Comparison of ENCODE assay signal across 14 mouse cellular contexts in the genomic region with DNA sequence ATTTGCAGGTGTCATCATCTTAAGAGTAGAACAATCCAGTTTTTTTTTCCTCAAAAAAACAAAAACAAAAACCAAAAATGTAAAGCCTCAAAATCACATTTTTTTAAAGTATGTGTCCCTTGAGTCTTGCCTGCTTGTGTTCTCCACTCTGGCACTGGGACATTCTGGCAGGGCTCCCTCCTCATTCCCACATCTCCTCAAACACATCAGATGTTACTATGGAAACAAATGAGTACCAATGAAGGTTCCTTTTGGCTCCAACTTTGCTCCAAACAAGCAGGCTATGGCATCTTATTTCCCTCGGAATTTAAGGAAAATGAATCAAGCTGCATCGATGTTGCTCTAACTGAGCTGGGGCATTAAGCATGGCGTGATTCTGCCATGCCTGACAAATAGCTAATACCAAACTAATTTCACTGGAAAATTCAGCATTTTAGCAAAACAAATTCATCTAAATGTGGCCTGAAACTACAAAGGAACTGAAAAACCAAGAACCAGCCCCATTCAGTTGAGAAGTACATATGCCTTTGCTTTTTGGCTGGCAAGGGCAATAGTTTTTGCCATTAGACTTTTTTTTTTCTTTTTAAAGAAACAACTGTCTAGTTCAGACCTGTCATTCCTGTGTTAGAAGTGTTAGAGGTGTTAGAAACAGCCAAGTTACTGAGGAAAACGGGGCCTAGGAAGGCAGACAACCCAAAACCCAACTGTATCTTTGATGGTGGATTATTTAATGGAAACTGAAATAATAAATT.
DNase-seq lines count a peak whose midpoint lies in the region; ATAC-seq lines count a peak whose summit lies in the region.
"Had no signal": no experiment of that assay in that cellular context is flagged by ENCODE, and none has a peak within 500 bp of the region (broad histone marks: within the 10 kb centered on the region; RNA-seq: fewer than 3 reads in every experiment).

No protein-coding gene starts in this region.

- H3K4me1 ChIP-seq in forebrain, embryonic 15.5 days = no peaks in the 10 kb centered on the region
- H3K4me1 ChIP-seq in forebrain, embryonic 11.5 days (replicated peaks; ENCODE audit: control insufficient read depth, insufficient read depth, low read length) = no peaks in the 10 kb centered on the region
- H3K4me1 ChIP-seq in limb, embryonic 10.5 days = no peaks in the 10 kb centered on the region
- no peaks in the 10 kb centered on the region for H3K4me1 ChIP-seq in liver, embryonic 12.5 days
- H3K4me1 ChIP-seq: lung, embryonic 15.5 days; megakaryocyte, embryonic 14.5 days had no signal

- H3K36me3 ChIP-seq in forebrain, embryonic 15.5 days = no peaks in the 10 kb centered on the region
- H3K36me3 ChIP-seq in forebrain, embryonic 11.5 days (ENCODE audit: control insufficient read depth, insufficient read depth, low read length) = no peaks in the 10 kb centered on the region
- H3K36me3 ChIP-seq in limb, embryonic 10.5 days = no peaks in the 10 kb centered on the region
- H3K36me3 ChIP-seq in liver, embryonic 12.5 days = no peaks in the 10 kb centered on the region
- H3K36me3 ChIP-seq: lung, embryonic 15.5 days had no signal

- no peak for DNase-seq in forebrain, embryonic 11.5 days (ENCODE audit: low spot score)
- DNase-seq in brain, embryonic 18.5 days (ENCODE audit: low read depth, low spot score) = peak; percentile 22
- DNase-seq in layer of hippocampus, postnatal 10 days (ENCODE audit: low spot score in 2 of 2) = peak; percentile 20 to 37
- peak; percentile 40 for DNase-seq in right cerebral cortex, postnatal 14 days
- DNase-seq in limb, embryonic 10.5 days (ENCODE audit: low spot score) = no peak
- no peak for DNase-seq in lung, adult 18-20 months
- DNase-seq: cerebellum, adult 9-10 months; heart, adult 18-20 months; heart, postnatal 14 days; kidney, postnatal 14 days had no signal

- H3K9ac ChIP-seq in forebrain, embryonic 15.5 days (replicated peaks) = no peak overlapping the region
- H3K9ac ChIP-seq in forebrain, embryonic 11.5 days (ENCODE audit: low read length) = no peak overlapping the region
- no peak overlapping the region for H3K9ac ChIP-seq in liver, embryonic 12.5 days
- H3K9ac ChIP-seq: lung, embryonic 15.5 days had no signal

- WGBS in forebrain, embryonic 15.5 days = 59% methylated on average over 4 of the region's 4 CpGs
- 86% methylated on average over 4 of the region's 4 CpGs for WGBS in forebrain, embryonic 11.5 days
- WGBS in limb, embryonic 10.5 days = 77% methylated on average over 4 of the region's 4 CpGs
- WGBS in liver, embryonic 12.5 days (ENCODE audit: insufficient replicate concordance) = 57% methylated on average over 4 of the region's 4 CpGs

- H3K27ac ChIP-seq in forebrain, embryonic 15.5 days (replicated peaks) = peak overlapping the region; percentile 43; the same call in 1 of the 2 replicates
- no peak overlapping the region for H3K27ac ChIP-seq in forebrain, embryonic 11.5 days (ENCODE audit: low read depth, low read length)
- H3K27ac ChIP-seq in limb, embryonic 10.5 days = no peak overlapping the region
- no peak overlapping the region for H3K27ac ChIP-seq in liver, embryonic 12.5 days
- H3K27ac ChIP-seq: lung, embryonic 15.5 days had no signal

- H3K27me3 ChIP-seq in forebrain, embryonic 15.5 days = no peaks in the 10 kb centered on the region
- no peaks in the 10 kb centered on the region for H3K27me3 ChIP-seq in forebrain, embryonic 11.5 days (ENCODE audit: control insufficient read depth, insufficient read depth, low read length)
- no peaks in the 10 kb centered on the region for H3K27me3 ChIP-seq in limb, embryonic 10.5 days (ENCODE audit: low read depth, poor library complexity, severe bottlenecking)
- H3K27me3 ChIP-seq in liver, embryonic 12.5 days (replicated peaks) = no peaks in the 10 kb centered on the region
- H3K27me3 ChIP-seq: lung, embryonic 15.5 days; megakaryocyte, embryonic 14.5 days had no signal

- H3K9me3 ChIP-seq in forebrain, embryonic 15.5 days = no peaks in the 10 kb centered on the region
- no peaks in the 10 kb centered on the region for H3K9me3 ChIP-seq in forebrain, embryonic 11.5 days (ENCODE audit: control insufficient read depth, low read length)
- no peaks in the 10 kb centered on the region for H3K9me3 ChIP-seq in limb, embryonic 10.5 days (replicated peaks)
- H3K9me3 ChIP-seq in liver, embryonic 12.5 days (replicated peaks) = no peaks in the 10 kb centered on the region
- H3K9me3 ChIP-seq: lung, embryonic 15.5 days; megakaryocyte, embryonic 14.5 days had no signal

- ATAC-seq in forebrain, embryonic 15.5 days (replicated peaks) = peak; percentile 68
- no peak for ATAC-seq in forebrain, embryonic 11.5 days (replicated peaks; ENCODE audit: low FRiP score)
- ATAC-seq in liver, embryonic 12.5 days = no peak

- no peak overlapping the region for H3K4me2 ChIP-seq in forebrain, embryonic 15.5 days (replicated peaks)
- H3K4me2 ChIP-seq in forebrain, embryonic 11.5 days (ENCODE audit: low read depth, low read length, severe bottlenecking) = no peak overlapping the region
- no peak overlapping the region for H3K4me2 ChIP-seq in liver, embryonic 12.5 days
- H3K4me2 ChIP-seq: lung, embryonic 15.5 days had no signal

- H3K4me3 ChIP-seq in forebrain, embryonic 15.5 days = no peak overlapping the region
- no peak overlapping the region for H3K4me3 ChIP-seq in forebrain, embryonic 11.5 days (ENCODE audit: low read depth, low read length)
- no peak overlapping the region for H3K4me3 ChIP-seq in limb, embryonic 10.5 days
- H3K4me3 ChIP-seq in liver, embryonic 12.5 days = no peak overlapping the region
- H3K4me3 ChIP-seq: lung, embryonic 15.5 days; megakaryocyte, embryonic 14.5 days had no signal

Comparison
In these comparisons a context has a peak if more than half of its experiments do, and no peak if none do; other contexts are left out.
1. DNase-seq: peak in brain, embryonic 18.5 days (single experiment), layer of hippocampus, postnatal 10 days (2 of 2) and right cerebral cortex, postnatal 14 days (single experiment); none in forebrain, embryonic 11.5 days (single experiment), limb, embryonic 10.5 days (single experiment) and lung, adult 18-20 months (0 of 2).